Mouse (Mus musculus): ENCODE measurements around the gene Snu13.

- TF ChIP-seq CTCF (IDR thresholded peaks at IDR 0.05; ENCODE audit: low read depth, low read length) (no peak), GATA1 (IDR thresholded peaks at IDR 0.05; ENCODE audit: borderline replicate concordance, low read length) (no peak)
Measured at GRCm38 (mm10) chr15:82027726-82028125, 19.7 kb downstream of the Snu13 start.

All from G1E (cell line).